Mouse (Mus musculus) heart, postnatal 0 days (tissue): ENCODE data around the gene Col25a1. TPM values are rescaled to one million over a fixed set of nuclear protein-coding genes. Genes with fewer than 3 reads are reported as not detected.

Source experiments
- ATAC-seq: fragments of 200-750 bp; cut with Nextera tagmentation; 2 replicates; pipeline ENCODE4 v1.8.0; 2017; ENCODE audit warnings: low read depth, moderate number of reproducible peaks, moderate library complexity; ENCODE audit not compliant: insufficient read depth
- DNase-seq: peaks from one replicate; pipeline ENCODE4 v3.0.0-alpha.2; 2016; ENCODE audit warnings: low spot score
- H3K27ac ChIP-seq: fragments of 300-500 bp; sonication (generic); 2 replicates; pipeline ENCODE4 v1.5.1; 2014; ENCODE audit warnings: low read depth, mild to moderate bottlenecking
- H3K27me3 ChIP-seq: fragments of 300-500 bp; sonication (generic); 2 replicates; pipeline ENCODE4 v1.6.1; 2014; ENCODE audit warnings: low read length, mixed read lengths; ENCODE audit not compliant: control insufficient read depth, insufficient read depth
- H3K36me3 ChIP-seq: fragments of 300-500 bp; sonication (generic); replicated peaks from 2 replicates; pipeline ENCODE4 v1.6.1; 2014; ENCODE audit warnings: low read length, mixed read lengths; ENCODE audit not compliant: control insufficient read depth, insufficient read depth
- H3K4me1 ChIP-seq: fragments of 300-500 bp; sonication (generic); 2 replicates; pipeline ENCODE4 v1.6.1; 2014; ENCODE audit warnings: antibody characterized with exemption; ENCODE audit not compliant: control insufficient read depth, insufficient read depth
- H3K4me2 ChIP-seq: fragments of 300-500 bp; sonication (generic); 2 replicates; pipeline ENCODE4 v1.6.1; 2014; ENCODE audit warnings: low read depth, mild to moderate bottlenecking, low read length, moderate library complexity
- H3K4me3 ChIP-seq: fragments of 300-500 bp; sonication (generic); 2 replicates; pipeline ENCODE4 v1.5.1; 2014; ENCODE audit warnings: low read depth, low read length
- H3K9ac ChIP-seq: fragments of 300-500 bp; sonication (generic); replicated peaks from 2 replicates; pipeline ENCODE4 v1.6.1; 2014; ENCODE audit warnings: low read depth, low read length, mixed read lengths
- H3K9me3 ChIP-seq: fragments of 300-500 bp; sonication (generic); replicated peaks from 2 replicates; pipeline ENCODE4 v1.6.1; 2016; ENCODE audit warnings: low read length; ENCODE audit not compliant: control insufficient read depth
- CTCF ChIP-seq: IDR thresholded peaks from 2 replicates; pipeline ENCODE4 v1.5.1; 2016; ENCODE audit warnings: antibody characterized with exemption, control low read depth, low read depth
- EP300 ChIP-seq: IDR thresholded peaks from 2 replicates; pipeline ENCODE4 v1.6.1; 2016; ENCODE audit warnings: antibody characterized with exemption, low read depth
- WGBS: fragments of 180-500 bp; shearing (Covaris S2); extraction: QIAGEN DNeasy Blood & Tissue Kit; methylation state at CpG from one replicate; pipeline ENCODE4 v1.1.7; 2014; 5-methylcytosine and 5-hydroxymethylcytosine counted together
- polyA plus RNA-seq: library from polyadenylated mRNA; unstranded; fragments of >200 nt; fragmentation: Nextera tagmentation; extraction: Ambion mirVana; gene quantifications from 2 replicates; pipeline ENCODE4 v1.2.1, GENCODE M21; 2015
- total RNA-seq: library from RNA; depleted of rRNA; stranded (reverse); fragments of >200 nt; gene quantifications from 2 replicates; pipeline ENCODE4 v1.2.3, GENCODE M21; 2014; ENCODE audit warnings: low replicate concordance

Col25a1 gene
- total and polyA plus RNA-seq, 2 experiments from 2014 or later, result 0.67 to 0.92 TPM

DNA sequence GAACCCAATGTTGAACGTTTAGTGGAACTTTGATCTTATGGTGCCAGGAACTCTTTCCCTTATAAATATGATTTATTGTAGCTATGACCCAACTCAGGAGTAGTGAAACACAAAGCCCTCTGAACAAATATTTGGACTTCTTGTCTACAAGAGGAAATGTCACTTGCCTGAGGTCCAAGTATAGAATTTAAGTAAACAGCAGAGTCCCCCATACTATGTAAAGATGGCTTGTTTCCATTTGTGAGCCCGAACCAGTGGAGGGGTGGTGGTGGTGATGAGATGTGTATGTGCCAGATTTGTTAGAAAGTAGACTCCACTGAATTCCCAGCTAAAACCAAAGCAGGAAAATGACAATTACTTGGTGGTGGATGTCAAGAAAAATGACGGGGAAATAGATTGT, 169.2 kb downstream of the Col25a1 start:
- Histone ChIP-seq H3K27me3 (no peaks in the 10 kb centered on the region), H3K4me1 (no peaks in the 10 kb centered on the region), H3K9me3 (no peaks in the 10 kb centered on the region), H3K27ac (no peak overlapping the region), H3K4me2 (no peak overlapping the region), H3K9ac (no peak overlapping the region), H3K4me3 (no peak overlapping the region), H3K36me3 (no peaks in the 10 kb centered on the region)
- no peak for ATAC-seq
- TF ChIP-seq EP300, result no peak
- no peak for TF ChIP-seq CTCF
- WGBS, result 72% methylated on average over 3 of the region's 3 CpGs
- DNase-seq, result no peak

DNA sequence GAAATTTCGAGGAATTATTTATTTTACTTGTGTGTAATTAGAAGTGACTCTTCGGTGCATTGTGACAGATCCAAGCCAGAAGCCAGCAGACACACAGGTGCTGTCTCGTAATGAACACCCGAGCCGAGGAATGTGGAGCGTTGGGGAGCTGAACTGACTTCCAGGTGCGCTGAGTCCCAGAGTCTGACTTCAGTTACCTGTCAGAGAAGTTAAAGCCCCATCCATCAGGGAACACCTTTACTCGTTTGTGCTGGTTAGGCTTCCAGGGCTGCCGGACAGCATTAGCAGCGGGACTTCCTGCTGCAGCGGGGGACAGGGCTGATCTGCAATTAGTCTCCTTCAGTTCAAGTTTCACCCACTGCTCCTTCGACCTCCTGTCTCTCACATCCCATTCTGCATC, 172.3 kb downstream of the Col25a1 start:
- no peaks in the 10 kb centered on the region for H3K4me1 ChIP-seq
- no peak overlapping the region for H3K4me3 ChIP-seq
- no peak for ATAC-seq
- H3K36me3 ChIP-seq, result no peaks in the 10 kb centered on the region
- TF ChIP-seq CTCF (no peak), EP300 (no peak)
- no peaks in the 10 kb centered on the region for H3K27me3 ChIP-seq
- no peaks in the 10 kb centered on the region for H3K9me3 ChIP-seq
- no peak for DNase-seq
- H3K27ac ChIP-seq, result no peak overlapping the region
- no peak overlapping the region for H3K4me2 ChIP-seq
- H3K9ac ChIP-seq, result no peak overlapping the region
- WGBS, result 61% methylated on average over 12 of the region's 12 CpGs

DNA sequence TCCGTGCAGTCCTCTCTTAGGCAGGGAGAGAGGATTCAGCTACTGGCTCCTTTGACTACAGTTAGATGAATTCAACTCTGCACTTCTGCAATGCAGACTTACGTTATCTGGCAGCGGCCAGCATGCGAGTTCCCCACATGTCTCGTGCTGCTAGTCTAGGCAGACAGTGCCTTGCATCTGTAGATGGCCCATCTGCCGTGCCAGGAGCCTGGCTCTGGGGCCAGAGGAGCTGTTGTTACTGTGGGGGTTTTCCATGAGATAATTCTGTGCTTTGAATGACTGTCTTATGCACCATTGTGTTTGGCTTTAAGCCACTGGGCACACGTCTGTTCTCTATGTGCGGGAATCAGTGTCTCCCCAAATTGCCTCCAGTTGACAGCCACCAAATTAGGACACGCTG, 173.5 kb downstream of the Col25a1 start:
- TF ChIP-seq CTCF (no peak), EP300 (no peak)
- WGBS, result 60% methylated on average over 9 of the region's 9 CpGs
- Histone ChIP-seq H3K4me3 (no peak overlapping the region), H3K4me1 (no peaks in the 10 kb centered on the region), H3K4me2 (no peak overlapping the region), H3K9me3 (no peaks in the 10 kb centered on the region), H3K27ac (no peak overlapping the region), H3K36me3 (no peaks in the 10 kb centered on the region), H3K27me3 (no peaks in the 10 kb centered on the region), H3K9ac (no peak overlapping the region)
- ATAC-seq, result no peak
- DNase-seq, result no peak

DNA sequence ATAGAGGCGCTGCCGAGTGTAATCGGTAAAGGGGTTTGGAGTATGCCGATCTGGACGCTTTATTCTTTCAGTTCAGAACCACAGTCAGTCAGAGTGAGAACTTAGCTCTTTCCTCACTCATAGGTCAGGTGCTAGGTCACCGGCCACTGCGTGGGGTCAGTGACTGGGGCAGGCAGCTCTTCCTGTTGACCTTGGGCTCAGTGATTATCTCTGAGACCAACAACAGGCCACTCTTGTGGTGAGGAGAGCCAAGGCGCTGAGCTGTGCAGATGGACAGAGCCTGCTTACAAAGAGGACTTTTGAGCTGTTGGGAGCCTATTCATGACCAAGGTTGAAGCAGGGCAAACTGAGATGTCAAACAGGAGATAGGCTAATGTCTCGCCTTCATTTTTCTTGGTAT, 174.4 kb downstream of the Col25a1 start:
- no peak overlapping the region for H3K27ac ChIP-seq
- H3K4me3 ChIP-seq, result no peak overlapping the region
- DNase-seq, result no peak

DNA sequence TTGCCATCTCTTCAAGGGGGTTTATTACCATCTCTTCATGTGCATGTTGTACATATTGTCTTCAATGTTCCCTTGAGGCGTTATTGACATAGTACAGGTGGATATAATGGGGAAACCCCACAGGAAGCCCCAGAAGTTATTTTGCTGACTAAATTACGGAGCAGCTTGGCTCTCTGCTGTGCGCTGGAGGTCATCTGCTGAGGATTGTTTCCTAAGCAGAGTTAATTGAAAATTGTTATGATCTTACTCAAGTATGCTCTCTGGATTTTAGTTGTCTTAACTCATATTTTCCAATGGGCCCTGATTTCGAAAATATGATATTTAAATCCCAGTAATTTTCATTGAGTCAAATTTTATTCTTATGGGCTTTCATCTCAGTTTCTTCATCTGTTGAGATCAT, 178.0 kb downstream of the Col25a1 start:
- Histone ChIP-seq H3K4me3 (no peak overlapping the region), H3K9ac (no peak overlapping the region), H3K4me2 (no peak overlapping the region), H3K36me3 (no peaks in the 10 kb centered on the region), H3K27ac (no peak overlapping the region), H3K4me1 (no peaks in the 10 kb centered on the region), H3K9me3 (no peaks in the 10 kb centered on the region), H3K27me3 (no peaks in the 10 kb centered on the region)
- TF ChIP-seq CTCF, result no peak
- TF ChIP-seq EP300, result no peak
- WGBS, result 79% methylated on average over 4 of the region's 4 CpGs
- DNase-seq (no peak), ATAC-seq (no peak)

More for the DNA sequence above, 174.4 kb downstream of the Col25a1 start:
- no peak overlapping the region for H3K9ac ChIP-seq
- no peaks in the 10 kb centered on the region for H3K9me3 ChIP-seq
- TF ChIP-seq EP300 (no peak), CTCF (no peak)
- no peaks in the 10 kb centered on the region for H3K36me3 ChIP-seq
- H3K4me2 ChIP-seq, result no peak overlapping the region
- H3K27me3 ChIP-seq, result no peaks in the 10 kb centered on the region
- 61% methylated on average over 9 of the region's 9 CpGs for WGBS
- ATAC-seq, result no peak
- no peaks in the 10 kb centered on the region for H3K4me1 ChIP-seq

DNA sequence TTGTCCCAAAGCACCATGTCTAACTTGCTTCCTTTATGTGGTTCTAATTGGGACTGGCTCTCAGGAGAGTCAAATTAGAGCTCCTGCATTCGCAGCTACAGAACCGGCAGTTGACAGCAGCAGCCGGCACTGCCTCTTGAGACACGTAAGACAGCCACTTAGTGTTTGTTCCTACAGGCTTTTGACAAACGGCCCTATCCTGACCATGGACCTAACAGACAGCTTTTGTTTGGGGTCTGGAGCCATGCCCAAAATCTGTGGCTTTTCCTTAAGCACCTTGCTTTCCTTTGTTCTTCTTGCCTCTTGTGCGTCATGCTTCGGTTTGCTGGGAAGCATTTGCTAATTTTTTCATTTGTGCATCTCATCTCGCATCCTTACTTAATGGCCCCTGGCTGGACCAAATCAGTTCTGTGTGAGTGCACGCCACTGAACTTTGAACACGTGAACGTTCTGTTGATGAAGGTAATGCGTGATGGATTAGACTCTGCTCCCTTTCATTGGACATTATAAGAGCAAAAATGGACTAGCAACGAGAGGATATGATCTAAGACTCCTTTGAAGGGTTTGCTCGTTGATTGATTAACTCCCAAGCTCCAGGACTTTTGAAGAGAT, 179.5 kb downstream of the Col25a1 start:
- Histone ChIP-seq H3K9ac (no peak overlapping the region), H3K4me1 (no peaks in the 10 kb centered on the region), H3K27me3 (no peaks in the 10 kb centered on the region), H3K27ac (no peak overlapping the region), H3K4me3 (no peak overlapping the region), H3K4me2 (no peak overlapping the region), H3K36me3 (no peaks in the 10 kb centered on the region), H3K9me3 (no peaks in the 10 kb centered on the region)
- TF ChIP-seq EP300 (no peak), CTCF (no peak)
- no peak for ATAC-seq
- no peak for DNase-seq
- WGBS, result 68% methylated on average over 14 of the region's 14 CpGs
